Mouse (Mus musculus) natural killer cell, adult 2 months (primary cell): ENCODE data around the gene Igdcc4.

ENCODE experiments used
- DNase-seq, 2 experiments: peaks; one replicate each; pipeline ENCODE4 v3.0.0; 2022; ENCODE audit warnings: low spot score in 2 of 2

The Igdcc4 gene

GRCm38 (mm10) chr9:65157631-65158030, 56.3 kb downstream of the Igdcc4 start:
- DNase-seq: no peak

- no peak for DNase-seq
Measured at GRCm38 (mm10) chr9:65161188-65161587, 59.9 kb downstream of the Igdcc4 start.

- no peak for DNase-seq
Measured at GRCm38 (mm10) chr9:65161881-65162280, 60.6 kb downstream of the Igdcc4 start.

GRCm38 (mm10) chr9:65162711-65163639, 61.7 kb downstream of the Igdcc4 start:
- DNase-seq: no peak

GRCm38 (mm10) chr9:65164870-65165269, 63.6 kb downstream of the Igdcc4 start:
- no peak for DNase-seq

GRCm38 (mm10) chr9:65166386-65166785, 65.1 kb downstream of the Igdcc4 start:
- no peak for DNase-seq

- DNase-seq: no peak
Measured at GRCm38 (mm10) chr9:65168534-65168933, 67.2 kb downstream of the Igdcc4 start.

- no peak for DNase-seq
Measured at GRCm38 (mm10) chr9:65168952-65169351, 67.7 kb downstream of the Igdcc4 start.

- DNase-seq: no peak
Measured at GRCm38 (mm10) chr9:65172654-65173053, 71.4 kb downstream of the Igdcc4 start.

- no peak for DNase-seq
Measured at GRCm38 (mm10) chr9:65175234-65175938, 74.1 kb downstream of the Igdcc4 start.

- DNase-seq: no peak
Measured at GRCm38 (mm10) chr9:65175939-65176871, 74.9 kb downstream of the Igdcc4 start.

- no peak for DNase-seq
Measured at GRCm38 (mm10) chr9:65177497-65177896, 76.2 kb downstream of the Igdcc4 start.

GRCm38 (mm10) chr9:65177912-65178311, 76.6 kb downstream of the Igdcc4 start:
- no peak for DNase-seq

GRCm38 (mm10) chr9:65178336-65179213, 77.3 kb downstream of the Igdcc4 start:
- DNase-seq: no peak

GRCm38 (mm10) chr9:65179817-65180624, 78.7 kb downstream of the Igdcc4 start:
- DNase-seq: no peak
